Mouse (Mus musculus) bone marrow, adult 2 months (tissue): ENCODE measurements around the gene Tmpo. TPM values are rescaled to one million over a fixed set of nuclear protein-coding genes. Genes with fewer than 3 reads are reported as not detected.
A peak's percentile ranks its signal among the peaks of the same experiment; 100 is the strongest.

Source experiments
- H3K27ac ChIP-seq: fragments of 200-500 bp; 2 replicates; pipeline ENCODE4 v1.5.1; 2012; ENCODE audit warnings: low read depth, mild to moderate bottlenecking, control low read depth, inconsistent platforms, low read length; ENCODE audit not compliant: control insufficient read depth, poor library complexity, insufficient read depth
- H3K4me1 ChIP-seq: fragments of 200-500 bp; 2 replicates; pipeline ENCODE4 v1.6.1; 2011; ENCODE audit warnings: low read length; ENCODE audit not compliant: control insufficient read depth, insufficient read depth
- H3K4me3 ChIP-seq: fragments of 200-500 bp; replicated peaks from 2 replicates; pipeline ENCODE3; 2011; ENCODE audit warnings: mild to moderate bottlenecking, low read depth, low read length, control low read depth; ENCODE audit not compliant: control insufficient read depth
- CTCF ChIP-seq: fragments of 200-500 bp; IDR thresholded peaks from 2 replicates; pipeline ENCODE4 v1.5.1; 2011; ENCODE audit warnings: low read length, control low read depth; ENCODE audit not compliant: control insufficient read depth, insufficient read depth
- POLR2A ChIP-seq: fragments of 200-500 bp; IDR thresholded peaks from 2 replicates; pipeline ENCODE4 v1.6.1; 2011; ENCODE audit warnings: low read depth, mild to moderate bottlenecking, control low read depth, low read length, borderline replicate concordance; ENCODE audit not compliant: control insufficient read depth
- WGBS: fragments of 180-500 bp; shearing (Covaris S2); methylation state at CpG from one replicate; pipeline ENCODE4 v1.1.7; 2018; 5-methylcytosine and 5-hydroxymethylcytosine counted together
- polyA plus RNA-seq: library from polyadenylated mRNA; stranded (reverse); fragments of >200 nt; gene quantifications from 2 replicates; pipeline ENCODE4 v1.2.4, GENCODE M21; 2011; ENCODE audit warnings: low replicate concordance; ENCODE audit not compliant: missing spikeins, insufficient read depth, insufficient read length

Tmpo gene
- polyA plus RNA-seq, 1 experiment, result 212 TPM

DNA sequence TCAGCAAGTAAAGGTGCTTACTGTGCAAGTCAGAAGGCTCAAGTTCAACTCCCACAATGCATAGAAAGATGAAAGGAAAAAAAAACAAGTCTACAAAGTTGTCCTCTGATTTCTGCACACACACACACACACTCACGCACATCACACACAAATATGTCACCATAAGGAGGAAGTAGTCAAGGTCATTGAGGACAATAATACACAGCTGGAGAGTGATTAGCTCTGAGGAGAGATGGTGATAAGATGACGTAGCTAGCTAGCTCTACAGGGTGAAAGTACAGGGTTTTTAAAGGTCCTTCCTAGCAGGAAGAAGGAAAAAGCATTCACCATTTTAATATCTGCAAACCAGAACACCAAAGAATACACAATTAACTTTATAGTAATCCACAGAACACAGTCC is 53.7 kb downstream of the Tmpo start:
- WGBS, result 56% methylated on average over 2 of the region's 2 CpGs
- Histone ChIP-seq H3K4me3 (no peak overlapping the region), H3K27ac (no peak overlapping the region), H3K4me1 (no peaks in the 10 kb centered on the region; the same call in 1 of the 2 replicates)
- TF ChIP-seq POLR2A, result no peak
- no peak for TF ChIP-seq CTCF

DNA sequence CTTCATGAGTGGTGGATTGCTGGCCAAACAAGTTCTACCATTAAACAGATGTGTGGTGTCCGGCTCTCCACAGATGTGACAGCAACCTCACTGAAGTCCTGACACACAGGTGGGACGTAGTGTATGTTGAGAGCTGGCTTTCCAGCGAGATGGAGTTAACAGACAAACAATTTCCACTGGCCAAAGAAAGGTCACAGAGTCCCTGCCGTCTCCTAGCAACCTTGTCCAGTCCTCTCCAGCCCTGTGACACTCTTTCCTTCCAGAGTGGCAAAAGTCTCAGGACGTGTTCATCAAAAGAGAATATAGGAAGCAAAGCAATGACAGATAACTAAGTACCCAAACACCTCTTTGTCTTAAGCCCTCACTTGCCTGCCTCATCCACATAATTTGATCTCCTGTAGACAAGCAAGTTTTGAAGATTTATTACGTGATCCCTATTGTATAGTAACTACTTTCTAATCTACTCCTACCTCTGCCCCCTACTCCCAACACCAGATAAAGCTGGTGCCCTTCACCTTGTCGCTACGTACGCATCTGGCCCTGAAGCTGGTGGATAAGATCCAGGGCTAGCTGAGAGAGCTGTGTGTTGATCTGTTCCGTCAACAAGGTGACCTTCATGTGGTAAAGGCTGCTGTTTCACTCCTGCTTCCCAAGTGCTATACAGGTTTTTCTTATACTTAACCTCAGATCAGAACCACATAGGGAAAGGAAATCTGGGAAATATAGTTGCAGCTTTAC is 54.3 kb downstream of the Tmpo start:
- Histone ChIP-seq H3K27ac (no peak overlapping the region), H3K4me1 (no peaks in the 10 kb centered on the region; the same call in 1 of the 2 replicates), H3K4me3 (no peak overlapping the region)
- TF ChIP-seq POLR2A, result no peak
- TF ChIP-seq CTCF, result no peak
- 84% methylated on average over 10 of the region's 10 CpGs for WGBS

DNA sequence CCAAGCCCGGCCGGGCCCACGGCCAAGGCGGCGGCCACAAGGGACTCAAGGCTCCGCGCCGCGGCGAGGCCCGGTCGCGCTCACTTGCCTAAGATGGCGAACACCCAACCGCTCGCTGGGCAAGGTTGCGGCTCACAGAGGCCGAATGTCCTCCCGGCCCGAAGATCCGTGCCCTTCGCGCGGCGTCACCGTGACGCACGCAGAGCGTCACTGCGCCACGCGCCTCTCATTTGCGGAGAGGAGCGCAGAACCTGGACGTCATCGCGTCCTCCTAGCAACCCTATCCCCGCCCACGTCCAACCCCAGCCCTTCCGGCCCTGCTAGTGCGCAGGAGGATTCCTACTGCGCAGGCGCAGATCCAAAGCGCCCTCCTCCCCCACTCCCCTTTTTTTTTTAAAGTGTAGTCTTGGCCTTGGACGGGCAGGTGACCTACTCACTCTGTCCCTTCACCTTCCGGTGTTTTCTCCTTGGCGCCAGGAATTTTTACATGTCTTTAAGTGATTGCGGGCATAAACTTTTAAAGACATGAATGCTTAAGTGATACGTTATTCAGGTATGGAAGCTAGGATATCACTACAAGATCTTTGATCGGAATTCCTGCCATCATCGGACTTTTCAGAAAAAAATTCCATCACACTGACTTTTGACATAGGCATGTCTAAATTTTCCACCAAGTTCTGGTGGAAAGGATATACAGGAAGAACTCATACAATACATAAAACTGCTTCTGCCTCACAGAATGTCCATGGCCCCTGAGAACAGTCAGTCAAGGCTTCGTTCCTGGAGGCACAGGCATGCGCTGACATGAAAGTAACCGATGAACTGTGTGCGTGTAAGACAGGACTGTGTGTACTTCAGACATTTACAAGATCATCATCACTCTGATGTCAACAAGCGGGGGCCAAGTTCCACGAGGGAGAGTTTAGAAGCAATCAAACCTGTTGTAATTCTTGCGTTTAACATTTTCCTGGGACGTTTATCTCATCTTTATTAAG is 57.0 kb downstream of the Tmpo start, which contains the start of gene Slc25a3:
TSS of gene Slc25a3 (minus strand) at position 232 of the 995 bp plus-strand sequence.
- TF ChIP-seq CTCF (peak; percentile 27; the same call in 1 of the 2 replicates), POLR2A (peak; percentile 99)
- H3K27ac ChIP-seq, result peak within 1 kb of the TSS; percentile 98
- H3K4me1 ChIP-seq, result no peaks in the 10 kb centered on the region; the same call in 1 of the 2 replicates
- 11% methylated on average over 59 of the region's 59 CpGs for WGBS
- peak within 1 kb of the TSS; percentile 99 for H3K4me3 ChIP-seq

DNA sequence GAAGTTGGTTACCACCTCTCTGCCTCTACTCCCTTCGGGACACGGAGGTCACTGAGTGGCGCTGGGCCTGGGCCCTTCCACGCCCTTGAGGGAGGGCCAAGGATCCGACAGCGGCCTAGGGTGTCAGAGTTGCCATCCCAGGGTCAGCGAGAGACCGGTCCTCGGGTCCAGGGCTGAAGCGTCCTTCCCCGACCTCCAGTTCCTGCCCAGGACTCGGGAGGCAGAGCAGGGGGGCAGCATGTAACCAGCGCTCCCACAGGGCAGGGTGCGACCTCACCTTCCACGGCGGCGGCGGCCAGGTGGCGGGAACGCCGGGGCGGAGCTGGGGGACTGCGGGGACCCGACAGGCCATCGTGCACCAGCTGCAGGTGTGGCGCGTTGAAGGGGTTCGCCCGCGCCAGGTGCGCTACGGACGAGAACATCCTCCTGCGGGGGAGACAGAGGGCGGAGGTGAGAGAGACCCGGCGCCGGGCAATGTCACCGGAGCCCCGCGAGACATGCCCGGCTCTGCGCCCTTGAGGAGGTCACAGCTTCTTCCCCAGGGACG is 57.8 kb downstream of the Tmpo start:
- WGBS, result under 1% methylated on average over 43 of the region's 44 CpGs
- TF ChIP-seq POLR2A (peak; percentile 48; the same call in 1 of the 2 replicates), CTCF (no peak)
- Histone ChIP-seq H3K4me1 (no peaks in the 10 kb centered on the region; the same call in 1 of the 2 replicates), H3K4me3 (peak overlapping the region; percentile 99), H3K27ac (peak overlapping the region; percentile 98)

DNA sequence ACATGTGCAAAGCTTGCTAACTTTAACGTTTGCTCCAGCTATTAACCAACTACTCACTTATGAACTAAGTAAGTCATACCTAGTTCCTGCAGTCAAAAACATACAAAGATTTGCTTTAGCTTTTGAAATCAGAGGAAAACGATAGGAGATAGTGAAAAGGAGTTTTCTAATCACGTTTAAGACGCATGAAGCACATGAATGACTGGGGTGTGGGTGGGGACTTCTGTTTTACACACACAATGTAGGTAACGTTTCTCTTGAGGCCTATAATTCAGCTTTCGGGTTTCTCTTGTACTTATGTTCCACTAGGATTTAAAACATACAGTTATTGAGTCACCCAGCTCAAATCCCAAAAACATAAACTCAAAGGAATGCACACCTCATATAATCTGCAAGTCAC is 58.5 kb downstream of the Tmpo start:
- TF ChIP-seq POLR2A (no peak), CTCF (no peak)
- Histone ChIP-seq H3K4me1 (no peaks in the 10 kb centered on the region; the same call in 1 of the 2 replicates), H3K4me3 (peak overlapping the region; percentile 10), H3K27ac (no peak overlapping the region)
- 7% methylated on average over 6 of the region's 6 CpGs for WGBS

DNA sequence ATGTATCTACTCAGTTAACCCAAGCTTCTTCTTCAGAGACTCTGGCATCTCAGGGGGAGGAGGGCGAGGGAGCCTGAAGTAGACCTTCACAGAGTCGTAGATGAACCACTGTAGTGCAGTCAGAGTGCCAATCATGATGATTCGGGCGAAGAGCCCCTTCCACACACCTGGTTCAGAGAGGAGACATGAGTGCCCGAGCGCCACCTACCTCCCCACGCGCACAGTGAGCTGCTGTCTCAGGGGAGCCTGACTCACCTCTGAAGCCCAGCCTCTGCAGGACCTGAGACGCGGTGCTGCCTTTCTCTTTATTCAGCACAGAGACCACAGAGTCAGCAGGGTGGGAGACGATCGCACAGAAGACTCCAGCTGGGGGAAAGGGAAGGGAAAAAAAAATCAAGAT is 64.2 kb downstream of the Tmpo start:
- no peaks in the 10 kb centered on the region; the same call in 1 of the 2 replicates for H3K4me1 ChIP-seq
- no peak overlapping the region for H3K27ac ChIP-seq
- no peak for TF ChIP-seq POLR2A
- no peak for TF ChIP-seq CTCF
- no peak overlapping the region for H3K4me3 ChIP-seq
- 88% methylated on average over 12 of the region's 12 CpGs for WGBS

DNA sequence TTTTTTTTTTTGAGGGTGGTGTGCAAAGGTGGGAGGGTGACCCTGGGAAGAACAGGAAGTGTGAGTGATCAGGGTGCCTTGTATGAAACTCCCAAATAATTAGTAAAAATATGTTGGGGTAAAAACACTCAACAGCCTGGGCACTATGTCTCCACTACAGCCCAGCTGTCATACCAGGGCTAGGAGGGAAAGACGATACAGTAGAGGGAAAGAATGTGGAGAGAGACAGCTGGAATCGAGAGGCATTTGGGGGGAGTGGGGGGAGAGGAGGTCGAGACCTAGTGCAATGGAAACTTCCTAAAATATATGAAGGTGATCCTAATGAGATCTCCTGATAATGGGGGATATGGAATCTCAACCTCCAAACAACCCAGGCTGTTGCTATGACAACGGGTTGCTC is 71.3 kb downstream of the Tmpo start:
- H3K4me1 ChIP-seq, result no peaks in the 10 kb centered on the region
- WGBS, result 83% methylated on average over 4 of the region's 4 CpGs
- TF ChIP-seq CTCF, result no peak
- TF ChIP-seq POLR2A, result no peak

DNA sequence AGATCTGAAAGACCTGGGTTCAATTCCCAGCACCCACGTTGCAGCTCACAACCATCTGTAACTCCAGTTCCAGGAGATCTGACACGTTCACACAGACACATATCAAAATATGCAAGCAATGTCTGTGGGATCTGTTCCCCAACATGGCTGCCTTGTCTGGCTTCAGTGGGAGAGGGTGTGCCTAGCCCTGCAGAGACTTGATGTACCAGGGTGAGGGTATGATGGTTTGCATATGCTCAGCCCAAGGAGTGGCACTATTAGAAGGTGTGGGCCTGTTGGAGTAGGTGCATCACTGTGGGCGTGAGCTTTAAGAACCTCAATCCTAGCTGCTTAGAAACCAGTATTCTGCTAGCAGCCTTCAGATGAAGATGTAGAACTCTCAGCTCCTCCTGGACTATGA is 75.1 kb downstream of the Tmpo start:
- 77% methylated on average over 3 of the region's 3 CpGs for WGBS
- Histone ChIP-seq H3K27ac (no peak overlapping the region), H3K4me1 (no peaks in the 10 kb centered on the region), H3K4me3 (no peak overlapping the region)
- TF ChIP-seq CTCF, result no peak

More for the DNA sequence above, 71.3 kb downstream of the Tmpo start:
- no peak overlapping the region for H3K4me3 ChIP-seq
- no peak overlapping the region for H3K27ac ChIP-seq
